Mouse (Mus musculus): ENCODE measurements around the gene Afg3l1. TPM values are rescaled to one million over a fixed set of nuclear protein-coding genes. Genes with fewer than 3 reads are reported as not detected.
A peak's percentile ranks its signal among the peaks of the same experiment; 100 is the strongest.
"Not testable (repeated sequence)": the region's sequence is repeated elsewhere in the genome, so short reads cannot be mapped to it uniquely, and the experiment has no call there.

Gene Afg3l1
- polyA plus RNA-seq, 1 experiment: 19.4 TPM

DNA sequence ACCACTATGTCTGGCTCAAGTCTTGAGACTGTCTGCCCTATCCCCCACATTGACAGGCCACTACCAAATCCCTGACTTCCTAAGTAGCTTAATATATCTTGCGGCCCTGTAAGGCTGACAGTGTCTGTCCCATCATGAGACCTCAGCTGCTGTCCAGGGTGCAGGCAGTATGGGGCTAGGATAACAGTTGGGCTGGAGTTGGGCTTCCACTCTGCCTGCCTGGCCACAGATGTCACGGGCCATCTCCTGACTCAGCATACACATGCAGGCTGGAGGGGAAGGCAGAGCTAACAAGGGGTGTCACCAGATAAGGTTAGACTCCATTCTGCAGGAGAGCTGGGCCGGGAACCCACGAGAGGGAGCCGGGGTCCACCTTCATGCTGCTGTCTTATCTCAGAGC is 29.4 kb downstream of the Afg3l1 start:
- DNase-seq (ENCODE audit: low read depth, low spot score): no peak
- 95% methylated on average over 5 of the region's 5 CpGs for WGBS

- no peak for DNase-seq (ENCODE audit: low read depth, low spot score)
- WGBS: 74% methylated on average over 5 of the region's 5 CpGs
These were observed 33.1 kb downstream of the Afg3l1 start for GRCm38 (mm10) chr8:123510819-123511218.

DNA sequence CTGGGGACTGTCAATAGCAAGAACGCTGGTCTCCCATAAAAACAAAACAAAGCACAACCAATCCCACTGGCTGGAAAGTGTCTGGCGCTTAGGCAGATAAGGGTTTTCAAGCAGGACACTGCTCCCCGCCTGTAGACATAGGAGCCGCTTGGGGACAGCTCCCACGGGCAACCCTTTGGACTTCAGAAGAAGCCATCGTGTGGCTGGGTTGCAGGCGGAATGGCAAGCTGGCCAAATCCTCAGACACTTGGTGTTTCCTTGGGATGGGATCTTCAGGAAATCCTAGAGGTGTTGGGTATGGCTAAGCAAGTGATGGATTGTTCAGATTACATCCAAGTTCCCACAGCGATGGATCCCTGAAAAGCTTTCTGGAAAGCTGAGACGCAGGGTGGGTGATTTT is 36.4 kb downstream of the Afg3l1 start:
- WGBS: 6% methylated on average over 9 of the region's 9 CpGs
- DNase-seq (ENCODE audit: low read depth, low spot score): no peak

DNA sequence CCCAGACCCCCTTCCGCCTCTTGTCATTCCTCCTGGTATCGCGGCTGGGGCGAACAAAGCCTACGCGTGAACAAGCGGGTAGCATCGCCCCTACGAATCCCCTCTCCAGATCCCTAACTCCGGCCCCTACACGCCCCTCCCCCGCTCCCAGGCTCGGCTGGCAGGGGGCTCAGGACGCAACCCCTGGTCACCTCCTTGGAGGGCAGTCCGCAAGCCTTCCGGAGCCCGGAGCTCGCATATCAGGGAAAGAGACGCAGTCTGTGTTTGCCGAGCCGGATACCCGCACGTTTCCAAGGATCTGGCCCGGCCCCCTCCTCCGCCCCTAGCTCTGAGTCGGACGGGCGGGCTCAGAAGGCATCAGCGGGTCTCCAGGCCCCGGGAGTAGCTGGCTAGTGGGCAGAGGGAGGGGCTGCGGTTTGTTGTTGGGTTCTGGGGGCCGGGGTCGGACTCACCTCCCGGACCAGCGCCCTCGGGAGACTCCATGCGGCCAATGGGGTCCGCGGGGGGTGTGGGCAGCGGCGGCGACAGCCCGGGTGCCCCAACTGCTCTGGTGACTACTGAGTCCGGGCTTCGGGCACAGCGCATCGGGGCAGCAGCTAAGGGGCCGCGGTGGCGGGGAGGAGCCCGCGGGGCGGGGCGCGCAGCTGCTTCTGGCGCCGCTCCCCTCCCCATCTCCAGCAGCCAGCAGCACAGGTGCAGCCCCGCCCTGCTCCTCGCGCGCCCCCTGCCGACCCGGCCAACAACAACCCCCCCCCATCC is 37.3 kb downstream of the Afg3l1 start, which contains the start of gene Dbndd1:
TSS of gene Dbndd1 (minus strand) at position 683 of the 759 bp plus-strand sequence.
- DNase-seq (ENCODE audit: low read depth, low spot score): no peak
- WGBS: 2% methylated on average over 60 of the region's 63 CpGs

- DNase-seq (ENCODE audit: low read depth, low spot score): no peak
- WGBS: 5% methylated on average over 11 of the region's 11 CpGs
These were observed 37.8 kb downstream of the Afg3l1 start for GRCm38 (mm10) chr8:123515540-123515897.

- 48% methylated on average over 2 of the region's 2 CpGs for WGBS
- no peak for DNase-seq (ENCODE audit: low read depth, low spot score)
These were observed 38.9 kb downstream of the Afg3l1 start for GRCm38 (mm10) chr8:123516596-123516995.

DNA sequence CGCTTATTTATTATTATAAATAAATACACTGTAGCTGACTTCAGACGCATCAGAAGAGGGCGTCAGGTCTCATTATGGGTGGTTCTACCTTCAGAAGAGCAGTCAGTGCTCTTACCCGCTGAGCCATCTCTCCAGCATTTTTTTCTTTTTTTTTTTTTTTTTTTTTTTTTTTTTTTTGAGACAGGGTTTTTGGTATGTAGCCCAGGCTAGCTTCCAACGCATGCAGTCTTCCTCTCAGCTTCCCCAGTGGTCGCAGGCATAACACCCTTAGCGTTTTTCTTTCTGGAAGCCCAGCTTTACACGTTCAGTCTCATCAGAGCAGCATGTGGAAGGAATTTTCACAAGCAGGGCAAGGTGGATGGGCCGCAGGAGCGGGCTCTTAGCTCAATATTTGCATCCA is 40.5 kb downstream of the Afg3l1 start:
- no peak for DNase-seq (ENCODE audit: low read depth, low spot score)
- 21% methylated on average over 10 of the region's 10 CpGs for WGBS

DNA sequence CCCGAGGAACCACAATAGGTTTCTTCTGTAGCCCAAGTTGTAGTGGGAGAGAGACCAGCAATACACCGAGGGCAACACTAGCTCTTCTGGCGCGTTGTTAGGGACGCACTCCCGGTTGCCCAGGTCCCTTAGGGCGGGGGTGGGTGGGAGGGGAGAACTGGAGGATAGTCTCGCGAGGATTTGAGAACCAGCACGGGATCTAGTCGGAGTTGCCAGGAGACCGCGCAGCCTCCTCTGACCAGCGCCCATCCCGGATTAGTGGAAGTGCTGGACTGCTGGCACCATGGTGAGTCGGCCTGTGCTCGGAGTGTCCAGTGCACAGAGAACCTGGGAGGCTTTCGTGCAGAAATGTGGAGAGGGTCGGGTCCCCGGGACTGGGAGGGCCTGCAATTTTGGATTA is 41.0 kb downstream of the Afg3l1 start, which contains the start of gene Gas8:
TSS of gene Gas8 (plus strand) at position 168 of the 400 bp plus-strand sequence.
- under 1% methylated on average over 20 of the region's 20 CpGs for WGBS
- peak; percentile 65 for DNase-seq (ENCODE audit: low read depth, low spot score)

DNA sequence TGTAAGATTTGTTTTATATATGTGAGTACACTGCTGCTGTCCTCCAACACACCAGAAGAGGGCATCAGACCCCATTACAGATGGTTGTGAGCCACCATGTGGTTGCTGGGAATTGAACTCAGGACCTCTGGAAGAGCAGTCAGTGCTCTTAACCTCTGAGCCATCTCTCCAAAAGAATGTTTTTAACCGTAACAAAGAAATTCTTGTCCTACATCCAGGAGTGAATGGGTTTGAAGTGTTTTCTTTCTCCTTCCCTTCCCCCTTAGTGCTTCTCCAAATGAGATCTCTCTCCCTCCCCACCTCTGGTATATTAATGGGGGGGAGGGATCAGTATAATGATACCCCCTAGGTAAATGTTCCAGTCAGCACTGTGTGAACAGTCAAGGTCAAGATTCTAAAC is 42.3 kb downstream of the Afg3l1 start:
- WGBS: 85% methylated on average over 1 of the region's 1 CpGs

GRCm38 (mm10) chr8:123527720-123528489 is 50.2 kb downstream of the Afg3l1 start:
- WGBS: 88% methylated on average over 25 of the region's 25 CpGs
- no peak for DNase-seq (ENCODE audit: low read depth, low spot score)

More for the DNA sequence above, 42.3 kb downstream of the Afg3l1 start:
- not testable (repeated sequence) for DNase-seq (ENCODE audit: low read depth, low spot score)

GRCm38 (mm10) chr8:123536242-123536989 is 58.7 kb downstream of the Afg3l1 start:
- no peak for DNase-seq (ENCODE audit: low read depth, low spot score)
- 93% methylated on average over 9 of the region's 9 CpGs for WGBS

- DNase-seq (ENCODE audit: low read depth, low spot score): no peak
- WGBS: 68% methylated on average over 4 of the region's 10 CpGs
These were observed 59.3 kb downstream of the Afg3l1 start for GRCm38 (mm10) chr8:123536990-123537380.

GRCm38 (mm10) chr8:123537641-123538040 is 59.9 kb downstream of the Afg3l1 start:
- 79% methylated on average over 7 of the region's 14 CpGs for WGBS
- DNase-seq (ENCODE audit: low read depth, low spot score): not testable (repeated sequence)

Other genes starting within 250 kb of the Afg3l1 start
- 7.8 and 9.0 TPM in 2 replicates for gene Spata2l, start 241.7 kb upstream of the Afg3l1 start, polyA plus RNA-seq (2012; rRNA removed)
- gene Zfp276, start 223.7 kb upstream of the Afg3l1 start, polyA plus RNA-seq (2012; rRNA removed): 22.3 and 31.6 TPM in 2 replicates
- gene Vps9d1, start 223.6 kb upstream of the Afg3l1 start, polyA plus RNA-seq (2012; rRNA removed): 32.9 and 47.0 TPM in 2 replicates
- gene Fanca, start 159.3 kb upstream of the Afg3l1 start, polyA plus RNA-seq (2012; rRNA removed): 18.0 and 35.6 TPM in 2 replicates
- 27.4 and 32.5 TPM in 2 replicates for gene Spire2, start 145.2 kb upstream of the Afg3l1 start, polyA plus RNA-seq (2012; rRNA removed)
- 124 and 164 TPM in 2 replicates for gene Tcf25, start 104.2 kb upstream of the Afg3l1 start, polyA plus RNA-seq (2012; rRNA removed)
- not detected in 2 replicates for gene Mc1r, start 70.8 kb upstream of the Afg3l1 start, polyA plus RNA-seq (2012; rRNA removed)
- 9.3 and 10.6 TPM in 2 replicates for gene Tubb3, start 66.5 kb upstream of the Afg3l1 start, polyA plus RNA-seq (2012; rRNA removed)
- gene Def8, start 54.4 kb upstream of the Afg3l1 start, polyA plus RNA-seq (2012; rRNA removed): 13.5 and 17.5 TPM in 2 replicates
- 0.16 and 0.21 TPM in 2 replicates for gene Dbndd1, start 37.6 kb downstream of the Afg3l1 start, polyA plus RNA-seq (2012; rRNA removed)
- 3.0 and 3.5 TPM in 2 replicates for gene Gas8, start 40.9 kb downstream of the Afg3l1 start, polyA plus RNA-seq (2012; rRNA removed)
- gene Rhou, start 176.0 kb downstream of the Afg3l1 start, polyA plus RNA-seq (2012; rRNA removed): 21.8 and 42.4 TPM in 2 replicates